Mouse (Mus musculus) bone marrow macrophage, adult 2 months (primary cell): ENCODE results near the gene Selenof.

ENCODE experiments used
- CTCF ChIP-seq: IDR thresholded peaks from 2 replicates; pipeline ENCODE4 v1.5.1; 2012; ENCODE audit warnings: low read depth, mild to moderate bottlenecking, low read length, moderate library complexity
- POLR2A ChIP-seq: IDR thresholded peaks from 2 replicates; pipeline ENCODE4 v1.6.1; 2012; ENCODE audit warnings: mild to moderate bottlenecking, low read depth, low read length, borderline replicate concordance

DNA sequence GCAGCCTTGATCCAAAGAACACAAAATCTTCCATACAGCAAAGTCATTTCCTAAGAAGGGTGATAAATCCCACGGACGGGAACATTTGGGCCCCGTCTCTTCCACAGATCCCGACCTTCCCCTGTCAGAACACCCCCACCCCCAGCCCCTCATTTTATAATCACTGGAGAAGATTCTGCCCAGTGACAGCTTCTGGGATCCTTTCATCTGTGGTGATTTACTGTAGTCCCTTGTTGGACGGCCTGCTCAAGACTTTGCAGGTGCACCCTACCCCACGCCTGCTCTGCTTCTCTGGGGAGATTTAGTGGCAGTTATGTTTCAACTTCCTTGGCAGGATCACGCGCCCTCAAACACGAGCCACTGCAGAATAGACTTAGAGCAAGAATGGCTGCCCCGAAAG is 44.6 kb downstream of the Selenof start:
- no peak for TF ChIP-seq POLR2A
- TF ChIP-seq CTCF = no peak
